Mouse (Mus musculus) spleen, adult 2 months (tissue): Measurements from ENCODE around the gene Cramp1l. TPM values are rescaled to one million over a fixed set of nuclear protein-coding genes. Genes with fewer than 3 reads are reported as not detected.
A peak's percentile ranks its signal among the peaks of the same experiment; 100 is the strongest.
"Not testable (repeated sequence)": the region's sequence is repeated elsewhere in the genome, so short reads cannot be mapped to it uniquely, and the experiment has no call there.

Experiments
- DNase-seq, 2 experiments: peaks; one replicate each; pipeline versions ENCODE4 v3.0.0 to v3.0.0-alpha.2; 2012 to 2021; ENCODE audit warnings: low spot score in 2 of 2, low read depth in 1 of 2
- H3K27ac ChIP-seq: fragments of 200-500 bp; 2 replicates; pipeline ENCODE4 v1.5.1; 2012; ENCODE audit warnings: low read length, inconsistent platforms; ENCODE audit not compliant: insufficient read depth
- H3K27me3 ChIP-seq: fragments of 200-500 bp; 2 replicates; pipeline ENCODE4 v1.6.1; 2012; ENCODE audit warnings: mild to moderate bottlenecking, moderate library complexity, low read length, inconsistent platforms; ENCODE audit not compliant: control insufficient read depth, insufficient read depth
- H3K36me3 ChIP-seq: fragments of 200-500 bp; 2 replicates; pipeline ENCODE4 v1.6.1; 2012; ENCODE audit warnings: mild to moderate bottlenecking, low read length, inconsistent platforms; ENCODE audit not compliant: control insufficient read depth, insufficient read depth
- H3K4me1 ChIP-seq: fragments of 200-500 bp; 2 replicates; pipeline ENCODE4 v1.6.1; 2011; ENCODE audit warnings: inconsistent platforms; ENCODE audit not compliant: control insufficient read depth, insufficient read depth, insufficient read length
- H3K4me3 ChIP-seq: fragments of 200-500 bp; 2 replicates; pipeline ENCODE4 v1.5.1; 2011; ENCODE audit warnings: mild to moderate bottlenecking, inconsistent platforms; ENCODE audit not compliant: insufficient read depth, insufficient read length; ENCODE audit errors: extremely low read depth
- CTCF ChIP-seq: fragments of 200-500 bp; IDR thresholded peaks from 2 replicates; pipeline ENCODE4 v1.5.1; 2011; ENCODE audit warnings: mild to moderate bottlenecking, inconsistent platforms; ENCODE audit not compliant: insufficient read depth, insufficient read length, insufficient replicate concordance; ENCODE audit errors: extremely low read depth
- POLR2A ChIP-seq: fragments of 200-500 bp; IDR thresholded peaks from 2 replicates; pipeline ENCODE4 v1.6.1; 2011; ENCODE audit warnings: low read depth, low read length, inconsistent platforms
- WGBS: fragments of 180-500 bp; shearing (Covaris S2); methylation state at CpG from one replicate; pipeline ENCODE4 v1.1.7; 2018; 5-methylcytosine and 5-hydroxymethylcytosine counted together
- polyA plus RNA-seq: library from polyadenylated mRNA; depleted of rRNA; stranded (reverse); fragments of >200 nt; gene quantifications from 2 replicates; pipeline ENCODE4 v1.2.3, GENCODE M21; 2012

Gene Cramp1l
- polyA plus RNA-seq, 1 experiment: 12.6 TPM

DNA sequence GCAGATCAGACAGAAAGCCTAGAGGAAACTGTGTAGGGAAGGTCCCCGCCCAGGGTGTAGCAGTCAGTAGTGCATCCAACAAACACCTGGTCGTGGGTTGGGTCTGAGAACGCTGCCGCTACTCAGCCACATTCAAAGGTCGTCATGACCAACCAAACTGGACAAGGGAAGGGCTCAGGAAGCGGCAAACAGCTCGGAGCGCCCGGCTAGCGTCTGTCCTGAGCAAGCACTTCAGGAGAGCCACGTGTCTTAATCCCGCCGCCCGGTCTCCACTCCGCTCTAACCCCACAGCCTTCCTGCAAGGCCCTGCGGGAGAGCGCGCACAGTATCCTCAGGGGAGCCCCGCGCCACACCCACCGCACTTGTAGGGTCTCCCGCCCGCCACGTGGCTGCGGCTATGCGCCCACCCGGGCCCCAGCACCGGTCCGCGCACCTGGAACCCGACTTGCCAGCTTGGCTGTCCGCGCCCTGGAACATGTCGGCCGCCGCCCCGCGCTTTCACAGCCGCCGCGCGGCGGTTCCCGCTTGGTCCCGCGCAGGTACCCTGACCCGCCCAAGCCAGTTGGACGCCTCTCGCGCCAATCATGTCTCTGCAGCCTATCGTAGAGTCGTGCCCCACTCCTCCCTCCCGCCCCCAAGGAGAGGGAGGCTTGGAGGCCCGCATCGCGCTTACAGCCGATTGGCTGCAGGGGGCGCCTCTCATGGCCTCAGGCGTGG lies 55.3 kb downstream of the Cramp1l start, which contains the start of gene Jpt2:
Jpt2 (minus strand) TSS at position 555 of the 717 bp plus-strand sequence.
- Histone ChIP-seq H3K27me3 (no peaks in the 10 kb centered on the region), H3K4me1 (no peaks in the 10 kb centered on the region; the same call in 1 of the 2 replicates), H3K36me3 (peaks cover 16% of the 10 kb centered on the region), H3K4me3 (peak within 1 kb of the TSS; percentile 85), H3K27ac (peak within 1 kb of the TSS; percentile 73)
- WGBS: under 1% methylated on average over 57 of the region's 59 CpGs
- peak; percentile 37; the same call in 1 of the 2 replicates for TF ChIP-seq CTCF
- TF ChIP-seq POLR2A: no peak
- DNase-seq: peak; percentile 91 to 98

DNA sequence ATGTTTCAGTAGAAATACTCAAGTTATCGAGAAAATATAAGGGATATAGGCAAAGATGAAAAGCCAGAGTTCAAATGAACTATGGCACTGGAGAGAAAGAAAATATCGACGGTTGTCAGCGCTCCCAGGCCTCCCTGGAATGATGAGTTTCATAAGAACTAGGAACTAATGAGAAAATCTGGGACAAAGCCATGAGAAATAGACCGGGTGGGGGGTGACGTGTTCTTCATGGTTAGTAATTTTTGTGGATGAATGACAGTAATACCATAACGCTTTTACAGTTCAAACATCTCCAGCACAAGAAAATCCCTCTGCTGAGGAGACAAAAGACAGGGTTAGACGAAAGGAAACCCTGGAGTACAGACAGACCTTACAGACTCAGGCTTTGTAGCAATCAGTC lies 56.2 kb downstream of the Cramp1l start:
- DNase-seq: no peak
- Histone ChIP-seq H3K4me1 (no peaks in the 10 kb centered on the region; the same call in 1 of the 2 replicates), H3K36me3 (peaks cover 14% of the 10 kb centered on the region), H3K4me3 (peak overlapping the region; percentile 85; the same call in 1 of the 2 replicates), H3K27ac (no peak overlapping the region), H3K27me3 (no peaks in the 10 kb centered on the region)
- no peak for TF ChIP-seq POLR2A
- no peak for TF ChIP-seq CTCF
- WGBS: 71% methylated on average over 8 of the region's 8 CpGs

DNA sequence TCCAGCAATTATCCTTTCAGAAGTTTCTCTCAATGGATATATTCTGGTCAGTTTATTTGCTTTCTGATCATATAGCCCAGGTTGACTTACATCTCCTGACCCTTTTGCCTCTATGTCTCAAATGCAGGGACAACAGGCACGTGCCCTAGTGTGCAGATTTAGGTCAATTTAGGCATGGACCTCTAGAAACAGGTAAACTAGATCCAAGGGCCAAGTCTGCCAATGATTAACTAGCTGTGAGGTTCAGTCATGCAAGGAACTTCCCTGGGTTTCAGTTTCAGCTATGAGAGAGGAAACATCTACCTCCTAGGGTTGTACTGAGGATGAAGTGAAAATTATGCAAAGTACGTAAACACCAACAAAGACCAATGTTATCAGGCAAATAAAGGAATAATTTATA lies 62.3 kb downstream of the Cramp1l start:
- TF ChIP-seq CTCF (no peak), POLR2A (no peak)
- no peaks in the 10 kb centered on the region for H3K4me1 ChIP-seq
- peaks cover 20% of the 10 kb centered on the region for H3K36me3 ChIP-seq
- no peaks in the 10 kb centered on the region for H3K27me3 ChIP-seq
- H3K27ac ChIP-seq: no peak overlapping the region
- 88% methylated on average over 2 of the region's 2 CpGs for whole genome bisulfite sequencing
- DNase-seq: no peak
- no peak overlapping the region for H3K4me3 ChIP-seq

DNA sequence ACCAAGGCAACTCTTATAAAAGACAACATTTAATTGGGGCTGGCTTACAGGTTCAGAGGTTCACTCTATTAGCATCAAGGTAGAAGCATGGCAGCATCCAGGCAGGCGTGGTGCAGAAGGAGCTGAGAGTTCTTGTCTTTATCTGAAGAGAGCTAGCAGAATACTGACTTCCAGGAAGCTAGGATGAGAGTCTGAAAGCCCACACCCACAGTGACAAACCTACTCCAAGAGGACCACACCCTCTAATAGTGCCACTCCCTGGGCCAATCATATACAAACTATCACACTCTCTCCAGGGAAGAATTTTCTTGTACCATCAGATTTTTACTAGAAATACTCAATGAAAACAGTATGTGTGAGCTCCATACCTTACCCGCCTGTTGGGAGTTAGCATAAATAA lies 64.9 kb downstream of the Cramp1l start:
- no peak for TF ChIP-seq POLR2A
- TF ChIP-seq CTCF: no peak
- Histone ChIP-seq H3K4me1 (no peaks in the 10 kb centered on the region), H3K36me3 (peaks cover 29% of the 10 kb centered on the region), H3K27ac (no peak overlapping the region), H3K27me3 (no peaks in the 10 kb centered on the region), H3K4me3 (no peak overlapping the region)
- no peak for DNase-seq
- 85% methylated on average over 2 of the region's 2 CpGs for WGBS

DNA sequence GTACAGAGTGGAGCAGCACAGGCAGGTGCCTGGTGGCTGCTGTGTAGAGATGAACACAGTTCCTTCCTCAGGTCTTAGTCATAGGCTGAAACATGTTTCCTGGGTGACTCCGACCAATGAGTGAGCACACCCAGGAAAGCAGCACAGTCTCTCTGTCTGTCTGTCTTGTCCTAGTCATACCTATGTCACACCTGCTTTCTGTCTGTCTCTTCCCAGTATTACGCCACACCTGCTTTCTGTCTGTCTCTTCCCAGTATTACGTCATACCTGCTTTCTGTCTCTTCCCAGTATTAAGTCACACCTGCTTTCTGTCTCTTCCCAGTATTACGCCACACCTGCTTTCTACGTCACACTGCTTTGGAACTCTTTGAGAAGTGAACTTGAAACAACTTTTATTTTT lies 67.4 kb downstream of the Cramp1l start:
- TF ChIP-seq POLR2A (no peak), CTCF (no peak)
- Histone ChIP-seq H3K27ac (no peak overlapping the region), H3K4me1 (no peaks in the 10 kb centered on the region), H3K4me3 (no peak overlapping the region), H3K27me3 (no peaks in the 10 kb centered on the region), H3K36me3 (peaks cover 18% of the 10 kb centered on the region)
- no peak for DNase-seq
- 96% methylated on average over 5 of the region's 5 CpGs for WGBS

DNA sequence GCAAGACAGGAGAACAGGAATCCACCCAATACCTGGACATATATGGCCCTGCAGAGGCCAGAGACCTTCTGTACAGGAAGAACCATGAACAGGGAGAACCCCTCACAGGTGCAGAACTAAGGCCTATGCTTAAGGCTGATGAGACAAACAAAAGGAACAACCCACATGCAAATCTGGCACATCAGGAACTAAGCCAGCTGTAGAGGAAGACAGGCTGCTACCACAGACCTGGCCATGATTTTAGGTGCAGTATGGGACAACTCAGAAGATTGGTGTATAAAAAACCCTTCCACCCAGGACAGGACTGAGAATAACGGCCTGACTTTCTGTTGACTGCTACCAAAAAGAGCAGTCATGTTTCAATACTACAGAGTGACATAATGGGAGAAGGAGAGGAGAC lies 72.0 kb downstream of the Cramp1l start:
- Histone ChIP-seq H3K27ac (peak overlapping the region; percentile 66; the same call in 1 of the 2 replicates), H3K36me3 (peaks cover 13% of the 10 kb centered on the region)
- H3K27me3 ChIP-seq, H3K4me3 ChIP-seq, H3K4me1 ChIP-seq: not testable (repeated sequence)
- DNase-seq: peak in 1 of 2 experiments; percentile 16
- 72% methylated on average over 1 of the region's 1 CpGs for WGBS

DNA sequence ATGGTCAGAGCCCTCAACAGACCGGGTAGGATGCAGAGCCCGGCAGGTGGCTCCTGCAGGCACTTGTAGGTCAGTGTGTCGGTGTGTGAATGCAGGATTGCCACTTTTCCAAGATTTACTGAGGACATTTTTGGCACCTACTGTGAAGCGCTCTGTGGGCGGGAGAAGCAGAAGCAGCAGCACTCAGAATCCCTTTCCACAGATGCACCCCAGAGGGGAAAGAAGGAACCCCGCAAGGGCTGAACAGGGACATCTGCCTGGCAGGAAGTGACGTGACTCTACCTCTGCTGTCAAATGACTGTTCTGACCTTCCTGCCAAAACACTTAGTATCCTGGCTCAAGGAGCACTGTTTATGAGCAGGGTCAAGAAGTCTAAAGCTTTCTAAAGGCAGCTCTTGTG lies 72.6 kb downstream of the Cramp1l start:
- TF ChIP-seq CTCF (no peak), POLR2A (no peak)
- H3K27ac ChIP-seq: peak overlapping the region; percentile 67
- WGBS: 90% methylated on average over 7 of the region's 7 CpGs
- no peaks in the 10 kb centered on the region for H3K27me3 ChIP-seq
- H3K4me1 ChIP-seq: peaks cover 4% of the 10 kb centered on the region; the same call in 1 of the 2 replicates
- no peak overlapping the region for H3K4me3 ChIP-seq
- DNase-seq: peak in 1 of 2 experiments; percentile 6
- peaks cover 10% of the 10 kb centered on the region for H3K36me3 ChIP-seq

DNA sequence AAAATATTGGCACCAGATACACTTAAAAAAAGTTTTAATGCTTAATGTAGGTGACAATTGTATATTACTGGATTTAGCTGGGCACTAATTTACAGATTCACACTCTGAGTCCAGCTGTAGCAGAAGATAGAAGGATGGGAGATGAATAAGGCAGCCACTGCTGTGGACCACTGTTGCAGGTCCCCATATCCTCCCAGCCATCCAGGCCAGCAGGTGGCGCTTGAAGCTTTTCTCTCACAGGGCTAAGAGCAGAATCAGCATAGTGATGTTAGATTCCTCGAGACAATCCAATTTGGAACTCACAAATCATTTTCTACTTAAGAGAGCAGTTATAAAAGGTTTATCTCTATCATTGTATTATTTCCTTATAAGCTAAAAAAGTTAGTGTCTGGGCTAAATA lies 73.1 kb downstream of the Cramp1l start:
- not testable (repeated sequence) for H3K27ac ChIP-seq, H3K36me3 ChIP-seq, H3K27me3 ChIP-seq, H3K4me3 ChIP-seq, H3K4me1 ChIP-seq
- TF ChIP-seq CTCF: peak; percentile 35; the same call in 1 of the 2 replicates
- peak in 1 of 2 experiments; percentile 37 for DNase-seq
- WGBS: 3% methylated on average over 2 of the region's 2 CpGs
